Mouse (Mus musculus): ENCODE measurements at regions not wholly inside any gene's neighbourhood (a gene's known extent, or its start where the extent isn't known, plus 50 kb on each side); places are given as distances from the start of the nearest gene placed in this dataset.
A peak's percentile ranks its signal among the peaks of the same experiment; 100 is the strongest.

GRCm38 (mm10) chr4:33737859-33738417 is 186.5 kb upstream of the Cnr1 start:
- WGBS = 62% methylated on average over 8 of the region's 8 CpGs
- no peak for ATAC-seq
- no peak overlapping the region for H3K27ac ChIP-seq (ENCODE audit: low read depth, low read length)
- H3K27me3 ChIP-seq (ENCODE audit: insufficient read depth, low read length) = no peaks in the 10 kb centered on the region
- no peak for TF ChIP-seq CTCF (IDR thresholded peaks at IDR 0.05; ENCODE audit: low read depth)
- H3K9me3 ChIP-seq (ENCODE audit: low read length) = no peaks in the 10 kb centered on the region
- H3K4me2 ChIP-seq (ENCODE audit: low read depth) = no peak overlapping the region
- H3K4me3 ChIP-seq (ENCODE audit: low read depth, low read length) = no peak overlapping the region
- H3K36me3 ChIP-seq (ENCODE audit: insufficient read depth) = no peaks in the 10 kb centered on the region
- no peak for DNase-seq
- H3K9ac ChIP-seq = no peak overlapping the region
- peaks cover 18% of the 10 kb centered on the region for H3K4me1 ChIP-seq (ENCODE audit: insufficient read depth)

GRCm38 (mm10) chr4:33739211-33739904 is 185.0 kb upstream of the Cnr1 start:
- 82% methylated on average over 8 of the region's 8 CpGs for WGBS
- ATAC-seq (no peak), DNase-seq (no peak)
- Histone ChIP-seq H3K27me3 (ENCODE audit: insufficient read depth, low read length) (no peaks in the 10 kb centered on the region), H3K4me1 (ENCODE audit: insufficient read depth) (peaks cover 18% of the 10 kb centered on the region), H3K4me3 (ENCODE audit: low read depth, low read length) (no peak overlapping the region), H3K9ac (no peak overlapping the region), H3K27ac (ENCODE audit: low read depth, low read length) (no peak overlapping the region), H3K4me2 (ENCODE audit: low read depth) (no peak overlapping the region), H3K9me3 (ENCODE audit: low read length) (no peaks in the 10 kb centered on the region), H3K36me3 (ENCODE audit: insufficient read depth) (no peaks in the 10 kb centered on the region)
- TF ChIP-seq CTCF (IDR thresholded peaks at IDR 0.05; ENCODE audit: low read depth) = no peak

- WGBS = 79% methylated on average over 12 of the region's 12 CpGs
- no peak for TF ChIP-seq CTCF (IDR thresholded peaks at IDR 0.05; ENCODE audit: low read depth)
- no peak for DNase-seq
These were observed 183.4 kb upstream of the Cnr1 start for GRCm38 (mm10) chr4:33740982-33741381.

GRCm38 (mm10) chr4:33745180-33745579 is 179.2 kb upstream of the Cnr1 start:
- 86% methylated on average over 3 of the region's 3 CpGs for WGBS
- H3K4me3 ChIP-seq (ENCODE audit: low read depth, low read length) = no peak overlapping the region
- no peak for TF ChIP-seq CTCF (IDR thresholded peaks at IDR 0.05; ENCODE audit: low read depth)
- no peaks in the 10 kb centered on the region for H3K4me1 ChIP-seq (ENCODE audit: insufficient read depth)
- H3K36me3 ChIP-seq (ENCODE audit: insufficient read depth) = no peaks in the 10 kb centered on the region
- DNase-seq (no peak), ATAC-seq (no peak)
- no peaks in the 10 kb centered on the region for H3K9me3 ChIP-seq (ENCODE audit: low read length)
- no peak overlapping the region for H3K9ac ChIP-seq
- no peak overlapping the region for H3K27ac ChIP-seq (ENCODE audit: low read depth, low read length)
- no peaks in the 10 kb centered on the region for H3K27me3 ChIP-seq (ENCODE audit: insufficient read depth, low read length)
- H3K4me2 ChIP-seq (ENCODE audit: low read depth) = no peak overlapping the region

More at GRCm38 (mm10) chr4:33740982-33741381, 183.4 kb upstream of the Cnr1 start:
- Histone ChIP-seq H3K9me3 (ENCODE audit: low read length) (no peaks in the 10 kb centered on the region), H3K9ac (no peak overlapping the region), H3K36me3 (ENCODE audit: insufficient read depth) (no peaks in the 10 kb centered on the region), H3K4me2 (ENCODE audit: low read depth) (no peak overlapping the region), H3K4me1 (ENCODE audit: insufficient read depth) (0 out of 2 replicates have a peak, but pooled peaks cover 7% of the 10 kb centered on the region), H3K27me3 (ENCODE audit: insufficient read depth, low read length) (no peaks in the 10 kb centered on the region), H3K4me3 (ENCODE audit: low read depth, low read length) (no peak overlapping the region), H3K27ac (ENCODE audit: low read depth, low read length) (no peak overlapping the region)
- no peak for ATAC-seq

DNA sequence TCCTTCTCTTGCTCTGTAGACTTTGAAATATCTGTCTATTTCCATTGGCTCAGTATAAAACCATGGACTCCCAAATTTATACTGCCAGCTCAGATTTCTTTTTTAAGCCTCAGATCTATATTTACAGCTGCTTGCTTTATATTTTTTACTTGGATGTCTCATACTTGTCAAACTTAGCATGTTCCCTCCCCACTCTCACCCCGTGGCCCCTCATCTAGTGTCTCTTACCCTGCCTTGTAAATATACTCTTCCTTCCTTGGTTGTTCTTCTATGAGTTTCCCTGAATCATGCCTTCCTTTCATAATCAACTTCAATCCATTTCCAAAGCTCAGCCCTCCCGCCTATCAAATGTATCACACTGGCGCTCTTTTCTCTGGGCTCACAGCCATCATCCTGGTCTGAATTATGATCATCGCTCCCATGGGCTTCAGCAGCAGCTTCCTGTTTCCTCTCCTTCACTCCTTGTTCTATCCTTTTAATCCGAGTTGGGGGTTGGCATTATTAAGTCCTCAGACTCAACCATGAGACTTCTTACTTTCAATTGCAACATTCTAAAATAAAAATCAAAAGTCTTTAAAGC is 177.0 kb upstream of the Cnr1 start:
- H3K4me2 ChIP-seq (ENCODE audit: low read depth) = no peak overlapping the region
- no peaks in the 10 kb centered on the region for H3K27me3 ChIP-seq (ENCODE audit: insufficient read depth, low read length)
- no peak for ATAC-seq
- no peak for TF ChIP-seq CTCF (IDR thresholded peaks at IDR 0.05; ENCODE audit: low read depth)
- WGBS = 64% methylated on average over 5 of the region's 5 CpGs
- no peak overlapping the region for H3K4me3 ChIP-seq (ENCODE audit: low read depth, low read length)
- H3K36me3 ChIP-seq (ENCODE audit: insufficient read depth) = no peaks in the 10 kb centered on the region
- no peaks in the 10 kb centered on the region for H3K9me3 ChIP-seq (ENCODE audit: low read length)
- peak; percentile 22 for DNase-seq
- H3K27ac ChIP-seq (ENCODE audit: low read depth, low read length) = no peak overlapping the region
- no peak overlapping the region for H3K9ac ChIP-seq
- H3K4me1 ChIP-seq (ENCODE audit: insufficient read depth) = no peaks in the 10 kb centered on the region

GRCm38 (mm10) chr4:33767721-33768120 is 156.7 kb upstream of the Cnr1 start:
- ATAC-seq = no peak
- H3K4me1 ChIP-seq (ENCODE audit: insufficient read depth) = no peaks in the 10 kb centered on the region

GRCm38 (mm10) chr4:33786027-33786426 is 138.4 kb upstream of the Cnr1 start:
- H3K36me3 ChIP-seq (ENCODE audit: insufficient read depth) = no peaks in the 10 kb centered on the region
- no peaks in the 10 kb centered on the region; the same call in 1 of the 2 replicates for H3K4me1 ChIP-seq (ENCODE audit: insufficient read depth)
- no peak overlapping the region for H3K4me3 ChIP-seq (ENCODE audit: low read depth, low read length)
- 92% methylated on average over 4 of the region's 4 CpGs for WGBS
- H3K9ac ChIP-seq = no peak overlapping the region
- ATAC-seq (no peak), DNase-seq (no peak)
- H3K9me3 ChIP-seq (ENCODE audit: low read length) = no peaks in the 10 kb centered on the region
- no peak overlapping the region for H3K27ac ChIP-seq (ENCODE audit: low read depth, low read length)
- H3K27me3 ChIP-seq (ENCODE audit: insufficient read depth, low read length) = no peaks in the 10 kb centered on the region
- H3K4me2 ChIP-seq (ENCODE audit: low read depth) = no peak overlapping the region
- TF ChIP-seq CTCF (IDR thresholded peaks at IDR 0.05; ENCODE audit: low read depth) = no peak

More at GRCm38 (mm10) chr4:33767721-33768120, 156.7 kb upstream of the Cnr1 start:
- Histone ChIP-seq H3K27me3 (ENCODE audit: insufficient read depth, low read length) (no peaks in the 10 kb centered on the region), H3K9ac (no peak overlapping the region), H3K4me3 (ENCODE audit: low read depth, low read length) (no peak overlapping the region), H3K4me2 (ENCODE audit: low read depth) (no peak overlapping the region), H3K36me3 (ENCODE audit: insufficient read depth) (no peaks in the 10 kb centered on the region), H3K9me3 (ENCODE audit: low read length) (no peaks in the 10 kb centered on the region), H3K27ac (ENCODE audit: low read depth, low read length) (no peak overlapping the region)
- no peak for DNase-seq
- 27% methylated on average over 2 of the region's 2 CpGs for WGBS
- no peak for TF ChIP-seq CTCF (IDR thresholded peaks at IDR 0.05; ENCODE audit: low read depth)

Data from forebrain, postnatal 0 days (tissue).